Mouse (Mus musculus) hematopoietic stem cell, adult 5-6 weeks (primary cell): ENCODE data around the gene Wdfy2. TPM values are rescaled to one million over a fixed set of nuclear protein-coding genes. Genes with fewer than 3 reads are reported as not detected.

Experiments
- ATAC-seq, 2 experiments: fragments of 125-278 bp in 1 of 2; replicated peaks in 1 of 2; 2 replicates each; pipeline ENCODE4 v1.8.0; 2016 to 2017; ENCODE audit warnings: inconsistent platforms in 2 of 2, mild to moderate bottlenecking in 2 of 2, moderate number of reproducible peaks in 2 of 2, low read depth in 1 of 2, moderate TSS enrichment in 1 of 2; ENCODE audit not compliant: low FRiP score in 2 of 2, poor library complexity in 2 of 2, severe bottlenecking in 2 of 2, insufficient read depth in 1 of 2, low TSS enrichment in 1 of 2
- total RNA-seq: library from RNA; stranded (forward); fragments of 172-1452, 232-1000 nt; gene quantifications from 2 replicates; pipeline ENCODE4 v1.2.3, GENCODE M21; 2017

The Wdfy2 gene
- total RNA-seq, 1 experiment from 2014 or later: 31.4 TPM

DNA sequence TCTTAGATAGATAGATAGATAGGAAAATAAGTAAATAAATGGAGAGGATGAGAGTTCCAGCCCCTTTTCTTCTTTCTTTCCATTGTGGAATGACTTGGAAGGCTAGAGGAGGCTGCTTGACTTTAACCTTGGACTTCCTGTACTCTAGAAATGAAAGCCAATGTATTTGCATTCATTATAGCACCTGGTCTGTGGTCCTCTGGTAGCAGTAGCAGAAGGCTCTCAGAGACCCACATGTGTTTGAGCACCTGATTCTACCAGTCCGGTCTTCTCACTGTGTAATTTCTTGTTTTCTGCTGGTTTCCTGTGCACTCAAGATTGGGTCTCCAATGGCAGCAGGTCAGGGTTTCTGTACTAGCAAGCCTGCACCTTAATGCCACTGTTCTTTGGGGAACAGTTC lies 30.1 kb downstream of the Wdfy2 start:
- ATAC-seq: no peak

GRCm38 (mm10) chr14:62868254-62868653 lies 30.8 kb downstream of the Wdfy2 start:
- no peak for ATAC-seq

- no peak for ATAC-seq
These were observed 32.8 kb downstream of the Wdfy2 start for GRCm38 (mm10) chr14:62870238-62870638.

- ATAC-seq: no peak
These were observed 34.0 kb downstream of the Wdfy2 start for GRCm38 (mm10) chr14:62871431-62871830.

DNA sequence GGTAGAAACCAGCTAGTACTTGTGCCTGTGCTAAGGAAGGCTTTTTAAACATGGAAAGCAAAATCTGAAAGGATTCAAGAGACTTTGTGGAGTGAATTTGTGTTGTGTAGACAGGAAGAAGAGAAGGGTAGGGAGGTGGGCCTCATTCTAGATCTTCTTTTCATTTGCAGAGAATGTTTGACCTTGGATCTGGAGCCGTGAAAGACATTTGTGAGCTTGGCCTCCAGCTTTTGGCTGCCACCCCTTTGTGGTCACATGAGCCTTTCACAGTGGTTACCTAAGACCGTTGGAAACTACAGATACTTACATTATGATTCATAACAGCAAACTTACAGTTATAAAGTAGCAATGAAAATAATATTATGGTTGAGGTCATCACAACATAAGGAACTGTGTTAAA lies 34.5 kb downstream of the Wdfy2 start:
- ATAC-seq: no peak

GRCm38 (mm10) chr14:62873820-62874219 lies 36.3 kb downstream of the Wdfy2 start:
- no peak for ATAC-seq

GRCm38 (mm10) chr14:62874348-62874747 lies 36.9 kb downstream of the Wdfy2 start:
- ATAC-seq: no peak

DNA sequence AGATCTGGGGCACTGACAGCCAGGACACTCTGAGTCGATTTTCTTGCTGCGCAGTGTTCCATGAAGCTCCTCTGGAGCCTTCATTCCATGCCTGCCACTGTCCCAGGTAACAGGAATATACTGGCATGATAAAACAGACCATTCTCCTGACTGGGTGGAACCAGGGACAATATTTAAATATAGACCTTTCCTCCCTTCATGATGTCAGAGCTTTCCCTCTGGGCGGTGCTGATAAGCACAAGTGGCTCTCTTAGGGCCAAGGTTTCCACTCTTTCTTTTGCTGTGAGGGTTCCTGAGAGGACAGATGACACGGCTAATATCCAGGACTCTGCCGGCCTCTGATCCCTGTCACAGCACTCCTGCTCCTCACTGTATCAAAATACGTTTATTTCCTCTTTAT lies 40.6 kb downstream of the Wdfy2 start:
- peak in 1 of 2 experiments; percentile 40; a peak in 2 of 4 replicates for ATAC-seq

DNA sequence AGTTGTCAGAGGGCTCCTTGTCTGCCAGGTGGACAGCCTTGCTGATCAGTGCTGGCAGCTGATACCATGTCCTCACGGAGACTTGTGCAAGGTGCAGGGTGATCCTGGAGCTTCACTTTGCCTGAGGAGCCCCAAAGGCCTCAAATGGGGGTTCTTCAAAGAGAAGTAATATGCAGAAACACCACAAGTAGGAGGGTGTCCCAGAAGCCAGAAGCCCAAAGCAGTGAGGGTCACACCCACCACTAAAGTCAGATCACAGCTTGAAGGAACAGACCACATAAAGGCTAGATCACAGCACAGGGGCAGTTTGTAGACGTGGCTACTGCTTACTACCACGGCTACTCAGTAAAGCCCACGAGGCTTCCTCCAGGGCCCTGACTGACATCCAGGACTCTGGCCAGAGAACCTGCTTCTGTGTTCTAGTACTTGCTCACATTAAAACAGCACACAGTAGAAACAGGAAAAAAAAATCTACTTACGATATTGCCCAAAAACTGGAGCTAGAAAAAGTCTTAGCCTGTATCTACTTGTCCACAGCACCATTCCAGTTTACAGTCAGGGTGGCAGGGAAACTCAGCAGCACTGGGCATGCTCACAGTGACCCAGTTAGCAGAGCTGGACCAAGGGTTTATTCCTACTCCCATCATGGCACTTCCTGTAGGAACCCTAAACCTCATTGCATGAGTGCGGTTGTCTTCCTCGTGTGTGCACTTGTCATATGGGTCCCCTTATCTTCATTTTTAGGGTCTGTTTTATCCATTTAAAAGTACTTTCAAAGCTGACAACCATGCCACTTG lies 41.4 kb downstream of the Wdfy2 start:
- ATAC-seq: no peak

DNA sequence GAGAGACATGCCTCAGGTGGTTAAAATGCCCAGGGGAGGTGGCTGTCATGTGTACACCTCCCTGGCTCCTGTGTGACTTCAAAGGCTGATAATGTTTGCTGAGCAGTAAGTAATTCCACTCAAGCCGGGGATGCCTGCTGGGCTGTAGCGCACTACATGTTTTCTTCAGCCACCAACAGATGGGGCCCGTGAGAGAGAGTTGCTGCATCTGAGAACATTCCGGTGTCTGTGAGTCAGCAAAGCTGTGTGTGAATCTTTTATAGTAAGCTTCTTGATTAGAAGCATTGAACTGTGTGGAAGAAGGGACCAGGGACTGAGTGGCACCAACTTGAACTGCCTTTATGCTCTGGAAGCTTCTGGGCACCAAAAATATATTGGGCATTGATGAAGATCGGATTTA lies 42.0 kb downstream of the Wdfy2 start:
- ATAC-seq: peak; percentile 80 to 88

DNA sequence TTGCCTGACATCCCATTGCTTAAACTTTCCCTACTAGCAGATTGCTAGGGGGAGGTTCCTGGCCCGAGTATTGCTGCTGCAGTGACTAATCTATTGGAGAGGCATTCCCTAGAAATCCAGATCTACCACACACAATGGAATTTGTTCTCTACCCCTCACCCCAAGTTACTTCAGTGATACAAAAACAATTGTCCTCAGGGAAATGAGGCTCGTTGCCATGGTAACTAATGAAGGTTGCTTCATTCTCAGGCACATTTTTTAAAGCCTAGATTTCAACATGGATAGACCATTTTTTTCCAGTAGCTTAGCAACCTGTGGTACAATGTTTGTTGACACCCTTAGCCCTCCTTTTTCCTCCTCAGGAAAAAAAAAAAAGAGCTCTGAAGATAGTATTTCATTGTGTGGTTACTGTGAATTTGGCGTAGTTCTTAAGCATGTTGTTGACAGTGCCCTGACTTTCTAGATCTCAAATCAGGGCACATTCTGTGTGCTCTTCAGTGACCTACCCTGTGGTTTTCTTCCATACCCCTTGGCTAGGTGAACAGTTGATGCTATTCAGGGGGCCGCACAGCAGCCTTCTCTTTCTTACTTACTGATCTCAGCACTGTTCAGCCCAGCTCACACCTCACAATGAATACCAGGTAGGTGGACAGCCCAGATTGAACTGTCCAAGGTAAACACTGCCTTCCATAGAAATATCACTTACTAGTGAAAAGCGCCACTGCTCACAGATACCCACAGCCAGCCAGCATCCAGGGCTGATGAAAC lies 42.8 kb downstream of the Wdfy2 start:
- ATAC-seq: no peak; a peak in 1 of 4 replicates

DNA sequence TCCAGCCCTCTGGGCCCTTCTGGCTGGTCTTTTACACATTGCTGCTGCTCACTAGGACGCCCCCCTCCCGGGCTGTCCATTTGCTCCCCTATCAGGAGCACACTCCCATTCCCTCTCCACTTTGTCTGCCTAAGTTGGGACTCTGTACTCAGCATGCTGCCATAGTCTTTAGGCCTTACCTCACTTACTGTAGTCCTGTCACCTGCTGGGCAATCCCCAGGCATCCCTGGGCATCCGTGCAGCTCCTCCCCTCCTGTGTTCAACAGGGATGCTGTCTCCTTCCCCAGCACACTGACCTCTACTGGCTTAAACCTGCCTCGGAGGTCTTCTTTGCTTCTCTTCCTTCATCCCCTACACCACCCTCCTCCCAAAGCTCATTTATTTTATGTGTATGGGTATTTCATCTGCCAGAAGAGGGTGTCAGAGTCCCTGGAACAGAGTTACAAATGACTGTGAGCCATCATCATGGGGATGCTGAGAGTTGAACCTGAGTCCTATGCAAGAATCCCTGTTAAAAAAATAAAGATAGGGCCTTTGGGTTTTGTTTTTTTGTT lies 44.7 kb downstream of the Wdfy2 start:
- no peak for ATAC-seq

- ATAC-seq: no peak
These were observed 46.1 kb downstream of the Wdfy2 start for GRCm38 (mm10) chr14:62883551-62883950.

DNA sequence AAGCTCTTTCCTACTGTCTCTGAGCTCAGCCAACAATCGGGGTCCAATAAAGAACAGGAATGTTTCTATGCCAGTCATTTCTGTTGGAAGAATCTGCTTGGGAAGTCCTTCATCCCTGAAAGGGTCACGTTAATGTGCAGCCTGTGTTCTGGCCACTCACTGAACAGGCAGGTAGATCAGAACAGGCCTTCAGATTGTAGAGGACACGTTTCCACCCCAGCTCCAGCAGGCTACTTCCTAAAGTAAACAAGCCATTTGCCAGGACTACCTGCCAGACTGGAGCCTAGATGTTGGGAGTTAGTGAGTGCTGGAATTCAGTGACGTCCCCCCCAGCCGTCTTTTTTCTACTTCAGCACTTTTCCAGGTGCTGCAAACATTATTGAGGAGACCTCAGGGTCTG lies 46.7 kb downstream of the Wdfy2 start:
- ATAC-seq: no peak

GRCm38 (mm10) chr14:62884639-62885038 lies 47.2 kb downstream of the Wdfy2 start:
- ATAC-seq: no peak

DNA sequence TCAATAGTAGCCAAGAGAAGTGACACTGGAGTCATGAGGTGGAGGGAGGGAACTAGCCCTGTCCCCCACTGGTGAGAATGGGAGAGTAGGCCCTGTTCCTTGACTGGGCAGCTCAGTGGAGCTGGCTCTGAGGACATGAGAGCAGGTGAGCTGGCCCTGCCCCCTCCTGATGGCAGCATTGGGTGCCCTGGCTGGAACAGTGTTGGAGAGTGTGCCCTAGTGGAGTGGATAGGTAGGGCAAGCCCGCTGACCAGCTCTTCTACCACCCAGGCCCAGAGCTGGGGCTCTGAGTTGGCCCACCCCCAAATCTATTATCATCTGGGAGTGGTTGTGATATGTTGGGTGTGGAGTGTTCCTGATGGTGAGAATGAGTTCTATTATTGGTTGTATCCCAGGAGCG lies 47.7 kb downstream of the Wdfy2 start:
- no peak; a peak in 1 of 4 replicates for ATAC-seq

GRCm38 (mm10) chr14:62891401-62891800 lies 53.9 kb downstream of the Wdfy2 start:
- ATAC-seq: no peak
